Mouse (Mus musculus) bone marrow, adult 2 months (tissue): ENCODE results near the gene Rpl13.

ENCODE experiments used
- CTCF ChIP-seq: fragments of 200-500 bp; IDR thresholded peaks from 2 replicates; pipeline ENCODE4 v1.5.1; 2011; ENCODE audit warnings: low read length, control low read depth; ENCODE audit not compliant: control insufficient read depth, insufficient read depth
- POLR2A ChIP-seq: fragments of 200-500 bp; IDR thresholded peaks from 2 replicates; pipeline ENCODE4 v1.6.1; 2011; ENCODE audit warnings: low read depth, mild to moderate bottlenecking, control low read depth, low read length, borderline replicate concordance; ENCODE audit not compliant: control insufficient read depth

GRCm38 (mm10) chr8:123062721-123063120, 39.4 kb upstream of the Rpl13 start, which contains the start of gene Spg7:
- TF ChIP-seq CTCF, result no peak
- no peak for TF ChIP-seq POLR2A
